In the genomic region with DNA sequence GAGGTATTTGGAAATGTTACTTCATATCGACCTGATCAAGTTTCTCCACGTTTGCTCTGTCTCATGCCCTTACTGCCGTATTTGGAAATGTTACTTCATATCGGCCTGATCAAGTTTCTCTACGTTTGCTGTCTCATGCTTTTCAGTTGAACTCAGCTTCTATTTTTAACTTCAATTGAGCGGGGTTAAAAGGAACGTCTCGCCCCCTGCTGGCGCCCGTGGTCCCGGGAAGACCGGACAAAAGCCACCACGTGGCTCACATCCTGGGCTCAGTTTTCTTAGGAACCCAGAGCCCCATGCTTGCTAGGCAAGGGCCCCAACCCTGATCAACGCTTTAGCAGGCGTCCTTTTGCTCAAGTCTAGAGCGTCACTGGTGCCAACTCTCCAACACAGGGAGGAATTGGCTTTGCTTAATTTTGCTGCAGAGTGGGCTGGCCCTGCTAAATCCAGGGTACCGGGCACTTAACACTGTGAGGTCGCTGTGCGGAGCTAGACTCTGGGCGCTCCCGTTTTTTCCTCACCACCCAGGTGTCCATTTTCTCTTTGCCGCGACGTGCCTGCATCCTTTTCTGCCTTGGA, we compare ENCODE assay signal across 8 mouse cellular contexts. TPM values are rescaled to one million over a fixed set of nuclear protein-coding genes. Genes with fewer than 3 reads are reported as not detected.
A peak's percentile ranks its signal among the peaks of the same experiment; 100 is the strongest.
DNase-seq lines count a peak whose midpoint lies in the region; ATAC-seq and TF ChIP-seq lines count a peak whose summit lies in the region.

No protein-coding gene starts in this region.

- WGBS in kidney, embryonic 14.5 days = under 1% methylated on average over 24 of the region's 24 CpGs
- WGBS in limb, embryonic 15.5 days = under 1% methylated on average over 24 of the region's 24 CpGs

- peak; percentile 88 for ATAC-seq in kidney, embryonic 14.5 days (ENCODE audit: low FRiP score, low TSS enrichment)
- peak; percentile 83 for ATAC-seq in limb, embryonic 15.5 days (ENCODE audit: insufficient number of reproducible peaks, low FRiP score, low TSS enrichment, low read depth)

- no peak for TF ChIP-seq POLR2A in bone marrow macrophage, adult 2 months (IDR thresholded peaks at IDR 0.05; ENCODE audit: borderline replicate concordance, low read depth, low read length)
- TF ChIP-seq POLR2A in embryonic fibroblast, embryonic 13.5 days (IDR thresholded peaks at IDR 0.05; ENCODE audit: low read depth, low read length) = peak; percentile 52; the same call in 1 of the 2 replicates

- peaks cover 15% of the 10 kb centered on the region for H3K4me1 ChIP-seq in bone marrow macrophage, adult 2 months (ENCODE audit: control insufficient read depth, insufficient read depth, low read length)
- 0 out of 2 replicates have a peak, but pooled peaks cover 2% of the 10 kb centered on the region for H3K4me1 ChIP-seq in embryonic fibroblast, embryonic 13.5 days (ENCODE audit: control insufficient read depth, insufficient read depth, low read length)
- no peaks in the 10 kb centered on the region for H3K4me1 ChIP-seq in kidney, embryonic 14.5 days (ENCODE audit: control insufficient read depth, insufficient read depth, low read length)
- 0 out of 2 replicates have a peak, but pooled peaks cover 3% of the 10 kb centered on the region for H3K4me1 ChIP-seq in limb, embryonic 15.5 days

- peak overlapping the region; percentile 64 for H3K4me3 ChIP-seq in bone marrow macrophage, adult 2 months (ENCODE audit: insufficient read depth, low read length)
- peak overlapping the region; percentile 39 for H3K4me3 ChIP-seq in embryonic fibroblast, embryonic 13.5 days (ENCODE audit: insufficient read depth, low read length)
- H3K4me3 ChIP-seq in kidney, embryonic 14.5 days (ENCODE audit: low read length) = peak overlapping the region; percentile 56
- H3K4me3 ChIP-seq in limb, embryonic 15.5 days = peak overlapping the region; percentile 52

- peak; percentile 93 for DNase-seq in A20 (ENCODE audit: low read depth, low spot score)
- peak; percentile 90 to 92 for DNase-seq in heart, adult 9 months (ENCODE audit: low spot score in 2 of 2)
- peak; percentile 62 to 78 for DNase-seq in monocyte, adult 2 months (ENCODE audit: low read depth in 1 of 2, low spot score in 2 of 2)
- peak; percentile 78 to 84 for DNase-seq in spleen, postnatal 36 days (ENCODE audit: low spot score in 2 of 2)

- no peaks in the 10 kb centered on the region for H3K27me3 ChIP-seq in kidney, embryonic 14.5 days (ENCODE audit: control insufficient read depth, insufficient read depth, low read length)
- no peaks in the 10 kb centered on the region for H3K27me3 ChIP-seq in limb, embryonic 15.5 days

- peak; percentile 82 for TF ChIP-seq CTCF in bone marrow macrophage, adult 2 months (IDR thresholded peaks at IDR 0.05; ENCODE audit: low read depth, low read length)
- 0 out of 2 replicates have a peak, but pooled peaks have one; percentile 33 for TF ChIP-seq CTCF in embryonic fibroblast, embryonic 13.5 days (IDR thresholded peaks at IDR 0.05; ENCODE audit: borderline replicate concordance, insufficient read depth, low read length)

- peak overlapping the region; percentile 93 for H3K4me2 ChIP-seq in kidney, embryonic 14.5 days (replicated peaks; ENCODE audit: low read depth, low read length)
- H3K4me2 ChIP-seq in limb, embryonic 15.5 days = peak overlapping the region; percentile 89

- peak overlapping the region; percentile 79 for H3K27ac ChIP-seq in bone marrow macrophage, adult 2 months (ENCODE audit: insufficient read depth, low read depth, low read length)
- H3K27ac ChIP-seq in embryonic fibroblast, embryonic 13.5 days (ENCODE audit: insufficient read depth, low read length) = peak overlapping the region; percentile 96
- H3K27ac ChIP-seq in kidney, embryonic 14.5 days (ENCODE audit: low read depth, low read length) = peak overlapping the region; percentile 94
- peak overlapping the region; percentile 97 for H3K27ac ChIP-seq in limb, embryonic 15.5 days

- peak overlapping the region; percentile 73 for H3K9ac ChIP-seq in kidney, embryonic 14.5 days (ENCODE audit: low read depth, low read length)
- H3K9ac ChIP-seq in limb, embryonic 15.5 days = peak overlapping the region; percentile 51

- no peaks in the 10 kb centered on the region for H3K9me3 ChIP-seq in kidney, embryonic 14.5 days (ENCODE audit: control insufficient read depth, low read length)
- H3K9me3 ChIP-seq in limb, embryonic 15.5 days = no peaks in the 10 kb centered on the region

- no peaks in the 10 kb centered on the region for H3K36me3 ChIP-seq in kidney, embryonic 14.5 days (ENCODE audit: control insufficient read depth, insufficient read depth, low read length)
- no peaks in the 10 kb centered on the region for H3K36me3 ChIP-seq in limb, embryonic 15.5 days

RNA-seq across cellular contexts. Expression of a gene that starts 42.3 kb away (rescaled TPM):
- 7.1 and 7.2 TPM in 2 replicates for polyA plus RNA-seq in bone marrow macrophage, adult 2 months (2012; ENCODE audit: insufficient read depth, insufficient read length, missing spikeins)
- polyA plus RNA-seq in embryonic fibroblast, embryonic 13.5 days (2011; ENCODE audit: insufficient read length, low read depth, missing spikeins) = 18.5 and 21.6 TPM in 2 replicates
- 29.4 and 35.7 TPM in 2 replicates for polyA plus RNA-seq in kidney, embryonic 14.5 days (2014; fragmentation: Nextera tagmentation; extraction: Ambion mirVana)
- polyA plus RNA-seq in limb, embryonic 15.5 days (2015; fragmentation: Nextera tagmentation; extraction: Ambion mirVana) = 18.7 and 20.5 TPM in 2 replicates

RNA-seq across cellular contexts. Expression of a gene that starts 57.3 kb away (rescaled TPM):
- polyA plus RNA-seq in bone marrow macrophage, adult 2 months (2012; ENCODE audit: insufficient read depth, insufficient read length, missing spikeins) = 113 and 114 TPM in 2 replicates
- polyA plus RNA-seq in embryonic fibroblast, embryonic 13.5 days (2011; ENCODE audit: insufficient read length, low read depth, missing spikeins) = 47.3 and 50.1 TPM in 2 replicates
- 15.7 and 30.3 TPM in 2 replicates for polyA plus RNA-seq in kidney, embryonic 14.5 days (2014; fragmentation: Nextera tagmentation; extraction: Ambion mirVana)
- 33.3 and 34.4 TPM in 2 replicates for polyA plus RNA-seq in limb, embryonic 15.5 days (2015; fragmentation: Nextera tagmentation; extraction: Ambion mirVana)

Comparison
In these comparisons a context has a peak if more than half of its experiments do, and no peak if none do; other contexts are left out.
1. Peak in every context shown above with its lines: DNase-seq, ATAC-seq, H3K4me3 ChIP-seq and H3K27ac ChIP-seq.